Mouse (Mus musculus) layer of hippocampus, postnatal 14 days (tissue): Measurements from ENCODE around the gene Lman2l. TPM values are rescaled to one million over a fixed set of nuclear protein-coding genes. Genes with fewer than 3 reads are reported as not detected.

ENCODE experiments used
- DNase-seq, 2 experiments: peaks; one replicate each; pipeline ENCODE4 v3.0.0; 2021 to 2022; ENCODE audit warnings: low spot score in 2 of 2, mixed read lengths in 1 of 2
- total RNA-seq, 2 experiments: library from RNA; stranded (reverse); gene quantifications; 2 replicates each; pipeline ENCODE4 v1.2.3; 2021

The Lman2l gene
- total RNA-seq, 2 experiments from 2014 or later = 51.3 to 57.7 TPM

- no peak for DNase-seq
These were observed 74.2 kb downstream of the Lman2l start for GRCm38 (mm10) chr1:36370918-36371317.

Other genes starting within 250 kb of the Lman2l start
- 10 to 100 TPM; 38.3 to 44.3 TPM for gene Uggt1, start 200.6 kb downstream of the Lman2l start, total RNA-seq
- under 1 TPM; 0.55 to 0.67 TPM for gene Neurl3, start 170.6 kb downstream of the Lman2l start, total RNA-seq
- 10 to 100 TPM; 17.2 to 19.9 TPM for gene Arid5a, start 137.5 kb downstream of the Lman2l start, total RNA-seq
- 10 to 100 TPM; 57.6 to 60.4 TPM for gene Kansl3, start 76.1 kb downstream of the Lman2l start, total RNA-seq
- not detected for gene Fer1l5, start 73.0 kb downstream of the Lman2l start, total RNA-seq
- gene Cnnm4, start 26.3 kb upstream of the Lman2l start, total RNA-seq = 10 to 100 TPM; 16.8 to 18.2 TPM
- 10 to 100 TPM; 36.1 to 39.5 TPM for gene Cnnm3, start 66.6 kb upstream of the Lman2l start, total RNA-seq
- gene Ankrd23, start 91.6 kb upstream of the Lman2l start, total RNA-seq = 1 to 10 TPM; 6.1 to 7.5 TPM
- gene Gm42417, start 94.2 kb upstream of the Lman2l start, total RNA-seq = not detected
- 10 to 100 TPM; 12.2 to 14.2 TPM for gene Ankrd39, start 102.2 kb upstream of the Lman2l start, total RNA-seq
- gene Sema4c, start 113.1 kb upstream of the Lman2l start, total RNA-seq = 10 to 100 TPM; 17.6 to 20.8 TPM
- gene Fam178b, start 237.9 kb upstream of the Lman2l start, total RNA-seq = under 1 TPM; 0.41 to 0.52 TPM
- gene Cox5b, start 246.2 kb upstream of the Lman2l start, total RNA-seq = 100 to 1,000 TPM; 770 to 824 TPM